Mouse (Mus musculus) midbrain, embryonic 12.5 days (tissue): ENCODE data around the gene Npl. TPM values are rescaled to one million over a fixed set of nuclear protein-coding genes. Genes with fewer than 3 reads are reported as not detected.

Experiments
- ATAC-seq: fragments of 200-750 bp; cut with Nextera tagmentation; 2 replicates; pipeline ENCODE4 v1.8.0; 2017; ENCODE audit warnings: low read depth, moderate TSS enrichment, moderate library complexity; ENCODE audit not compliant: low FRiP score
- H3K27ac ChIP-seq: fragments of 300-500 bp; sonication (generic); replicated peaks from 2 replicates; pipeline ENCODE4 v1.5.1; 2016; ENCODE audit warnings: mild to moderate bottlenecking
- H3K27me3 ChIP-seq: fragments of 300-500 bp; sonication (generic); 2 replicates; pipeline ENCODE4 v1.6.1; 2016; ENCODE audit warnings: mild to moderate bottlenecking
- H3K36me3 ChIP-seq: fragments of 300-500 bp; sonication (generic); 2 replicates; pipeline ENCODE4 v1.6.1; 2016
- H3K4me1 ChIP-seq: fragments of 300-500 bp; sonication (generic); 2 replicates; pipeline ENCODE4 v1.6.1; 2016
- H3K4me2 ChIP-seq: fragments of 300-500 bp; sonication (generic); replicated peaks from 2 replicates; pipeline ENCODE4 v1.6.1; 2016; ENCODE audit warnings: mild to moderate bottlenecking, moderate library complexity
- H3K4me3 ChIP-seq: fragments of 300-500 bp; sonication (generic); 2 replicates; pipeline ENCODE4 v1.5.1; 2016; ENCODE audit warnings: mild to moderate bottlenecking
- H3K9ac ChIP-seq: fragments of 300-500 bp; sonication (generic); replicated peaks from 2 replicates; pipeline ENCODE4 v1.6.1; 2016; ENCODE audit warnings: mild to moderate bottlenecking, moderate library complexity
- H3K9me3 ChIP-seq: fragments of 300-500 bp; sonication (generic); 2 replicates; pipeline ENCODE4 v1.6.1; 2016; ENCODE audit warnings: mild to moderate bottlenecking
- WGBS: fragments of 180-500 bp; shearing (Covaris S2); methylation state at CpG from one replicate; pipeline ENCODE4 v1.1.7; 2016; 5-methylcytosine and 5-hydroxymethylcytosine counted together
- polyA plus RNA-seq: library from polyadenylated mRNA; unstranded; fragments of >200 nt; fragmentation: Nextera tagmentation; extraction: Ambion mirVana; gene quantifications from 2 replicates; pipeline ENCODE4 v1.2.1, GENCODE M21; 2016

The Npl gene
- polyA plus RNA-seq = 16.3 and 16.7 TPM in 2 replicates

GRCm38 (mm10) chr1:153549536-153550199 lies at the start of gene Npl:
Gene Npl (minus strand): TSS chr1:153550045.
- H3K27me3 ChIP-seq = peaks cover 6% of the 10 kb centered on the region; the same call in 1 of the 2 replicates
- peak within 1 kb of the TSS; percentile 65 for H3K9ac ChIP-seq
- ATAC-seq = peak; percentile 90
- no peak within 1 kb of the TSS for H3K27ac ChIP-seq
- H3K4me3 ChIP-seq = peak within 1 kb of the TSS; percentile 57
- H3K4me2 ChIP-seq = peak within 1 kb of the TSS; percentile 76
- no peaks in the 10 kb centered on the region for H3K36me3 ChIP-seq
- peaks cover 4% of the 10 kb centered on the region; the same call in 1 of the 2 replicates for H3K4me1 ChIP-seq
- WGBS = 6% methylated on average over 29 of the region's 29 CpGs
- no peaks in the 10 kb centered on the region for H3K9me3 ChIP-seq

- Histone ChIP-seq H3K4me3 (no peak overlapping the region), H3K9me3 (no peaks in the 10 kb centered on the region), H3K9ac (no peak overlapping the region), H3K36me3 (no peaks in the 10 kb centered on the region), H3K27me3 (no peaks in the 10 kb centered on the region; the same call in 1 of the 2 replicates), H3K27ac (peak overlapping the region; percentile 68), H3K4me1 (peaks cover 17% of the 10 kb centered on the region), H3K4me2 (peak overlapping the region; percentile 21)
- 32% methylated on average over 9 of the region's 9 CpGs for WGBS
- ATAC-seq = peak; percentile 61
Measured at GRCm38 (mm10) chr1:153599302-153600045, 49.6 kb upstream of the Npl start.

GRCm38 (mm10) chr1:153598773-153599172 lies 48.9 kb upstream of the Npl start:
- Histone ChIP-seq H3K27me3 (no peaks in the 10 kb centered on the region), H3K4me1 (peaks cover 20% of the 10 kb centered on the region), H3K4me2 (peak overlapping the region; percentile 21), H3K9ac (no peak overlapping the region), H3K4me3 (no peak overlapping the region), H3K36me3 (no peaks in the 10 kb centered on the region), H3K27ac (peak overlapping the region; percentile 68), H3K9me3 (no peaks in the 10 kb centered on the region)
- ATAC-seq = peak; percentile 87
- WGBS = 7% methylated on average over 2 of the region's 2 CpGs

GRCm38 (mm10) chr1:153593678-153594077 lies 43.8 kb upstream of the Npl start:
- H3K36me3 ChIP-seq = no peaks in the 10 kb centered on the region
- H3K9ac ChIP-seq = no peak overlapping the region
- no peak overlapping the region for H3K27ac ChIP-seq
- WGBS = 35% methylated on average over 2 of the region's 2 CpGs
- H3K9me3 ChIP-seq = no peaks in the 10 kb centered on the region
- H3K4me1 ChIP-seq = peaks cover 11% of the 10 kb centered on the region
- ATAC-seq = no peak
- H3K4me3 ChIP-seq = no peak overlapping the region
- no peak overlapping the region for H3K4me2 ChIP-seq
- H3K27me3 ChIP-seq = no peaks in the 10 kb centered on the region

- WGBS = 71% methylated on average over 2 of the region's 2 CpGs
- Histone ChIP-seq H3K9ac (no peak overlapping the region), H3K27me3 (no peaks in the 10 kb centered on the region), H3K36me3 (no peaks in the 10 kb centered on the region), H3K4me1 (0 out of 2 replicates have a peak, but pooled peaks cover 5% of the 10 kb centered on the region), H3K4me3 (no peak overlapping the region), H3K4me2 (no peak overlapping the region), H3K9me3 (no peaks in the 10 kb centered on the region), H3K27ac (no peak overlapping the region)
- ATAC-seq = no peak
Measured at GRCm38 (mm10) chr1:153590176-153590734, 40.4 kb upstream of the Npl start.

- ATAC-seq = no peak
- no peak overlapping the region for H3K4me2 ChIP-seq
- no peaks in the 10 kb centered on the region for H3K36me3 ChIP-seq
- H3K9me3 ChIP-seq = no peaks in the 10 kb centered on the region
- no peaks in the 10 kb centered on the region for H3K27me3 ChIP-seq
- H3K4me3 ChIP-seq = no peak overlapping the region
- H3K9ac ChIP-seq = no peak overlapping the region
- no peaks in the 10 kb centered on the region for H3K4me1 ChIP-seq
- WGBS = 68% methylated on average over 5 of the region's 5 CpGs
- no peak overlapping the region for H3K27ac ChIP-seq
Measured at GRCm38 (mm10) chr1:153587956-153588355, 38.1 kb upstream of the Npl start.

- no peak overlapping the region for H3K27ac ChIP-seq
- WGBS = 85% methylated on average over 10 of the region's 10 CpGs
- H3K36me3 ChIP-seq = no peaks in the 10 kb centered on the region
- H3K9ac ChIP-seq = no peak overlapping the region
- H3K4me2 ChIP-seq = no peak overlapping the region
- H3K9me3 ChIP-seq = no peaks in the 10 kb centered on the region
- H3K27me3 ChIP-seq = no peaks in the 10 kb centered on the region
- ATAC-seq = no peak
- no peak overlapping the region for H3K4me3 ChIP-seq
- H3K4me1 ChIP-seq = no peaks in the 10 kb centered on the region
Measured at GRCm38 (mm10) chr1:153586826-153587225, 37.0 kb upstream of the Npl start.

GRCm38 (mm10) chr1:153585752-153586151 lies 35.9 kb upstream of the Npl start:
- H3K27ac ChIP-seq = no peak overlapping the region
- no peak overlapping the region for H3K9ac ChIP-seq
- no peak for ATAC-seq
- H3K27me3 ChIP-seq = no peaks in the 10 kb centered on the region
- no peaks in the 10 kb centered on the region for H3K36me3 ChIP-seq
- WGBS = 50% methylated on average over 2 of the region's 2 CpGs
- no peak overlapping the region for H3K4me2 ChIP-seq
- H3K9me3 ChIP-seq = no peaks in the 10 kb centered on the region
- H3K4me1 ChIP-seq = no peaks in the 10 kb centered on the region
- H3K4me3 ChIP-seq = no peak overlapping the region

GRCm38 (mm10) chr1:153583189-153583588 lies 33.3 kb upstream of the Npl start:
- WGBS = 83% methylated on average over 4 of the region's 4 CpGs
- Histone ChIP-seq H3K36me3 (no peaks in the 10 kb centered on the region), H3K4me2 (no peak overlapping the region), H3K27me3 (no peaks in the 10 kb centered on the region), H3K4me1 (no peaks in the 10 kb centered on the region), H3K4me3 (no peak overlapping the region), H3K9ac (no peak overlapping the region), H3K9me3 (no peaks in the 10 kb centered on the region), H3K27ac (no peak overlapping the region)
- no peak for ATAC-seq

GRCm38 (mm10) chr1:153574730-153575129 lies 24.9 kb upstream of the Npl start:
- H3K4me1 ChIP-seq = no peaks in the 10 kb centered on the region
- H3K9ac ChIP-seq = no peak overlapping the region
- ATAC-seq = no peak
- no peaks in the 10 kb centered on the region for H3K36me3 ChIP-seq
- 67% methylated on average over 3 of the region's 3 CpGs for WGBS
- no peaks in the 10 kb centered on the region for H3K27me3 ChIP-seq
- H3K9me3 ChIP-seq = no peaks in the 10 kb centered on the region
- H3K27ac ChIP-seq = no peak overlapping the region
- no peak overlapping the region for H3K4me3 ChIP-seq
- H3K4me2 ChIP-seq = no peak overlapping the region

- Histone ChIP-seq H3K9me3 (no peaks in the 10 kb centered on the region), H3K4me1 (no peaks in the 10 kb centered on the region), H3K27ac (no peak overlapping the region), H3K36me3 (no peaks in the 10 kb centered on the region), H3K4me3 (no peak overlapping the region), H3K27me3 (no peaks in the 10 kb centered on the region), H3K9ac (no peak overlapping the region), H3K4me2 (no peak overlapping the region)
- 74% methylated on average over 4 of the region's 4 CpGs for WGBS
- ATAC-seq = no peak
Measured at GRCm38 (mm10) chr1:153572271-153573043, 22.6 kb upstream of the Npl start.
